Mouse (Mus musculus): ENCODE measurements around the gene Egfl7.

Gene Egfl7

GRCm38 (mm10) chr2:26570034-26570433 is 9.8 kb upstream of the Egfl7 start:
- DNase-seq (ENCODE audit: low read depth, low spot score): peak; percentile 80

- no peak for DNase-seq (ENCODE audit: low read depth, low spot score)
Measured at GRCm38 (mm10) chr2:26571400-26571799, 8.4 kb upstream of the Egfl7 start.

GRCm38 (mm10) chr2:26571826-26572225 is 8.0 kb upstream of the Egfl7 start:
- DNase-seq (ENCODE audit: low read depth, low spot score): no peak

- no peak for DNase-seq (ENCODE audit: low read depth, low spot score)
Measured at GRCm38 (mm10) chr2:26573396-26573795, 6.4 kb upstream of the Egfl7 start.

GRCm38 (mm10) chr2:26573807-26574206 is 6.0 kb upstream of the Egfl7 start:
- DNase-seq (ENCODE audit: low read depth, low spot score): no peak

GRCm38 (mm10) chr2:26574862-26575261 is 5.0 kb upstream of the Egfl7 start:
- DNase-seq (ENCODE audit: low read depth, low spot score): no peak

GRCm38 (mm10) chr2:26575378-26575777 is 4.4 kb upstream of the Egfl7 start:
- DNase-seq (ENCODE audit: low read depth, low spot score): no peak

GRCm38 (mm10) chr2:26575865-26576264 is 3.9 kb upstream of the Egfl7 start:
- DNase-seq (ENCODE audit: low read depth, low spot score): peak; percentile 62

GRCm38 (mm10) chr2:26576462-26576861 is 3.4 kb upstream of the Egfl7 start:
- DNase-seq (ENCODE audit: low read depth, low spot score): peak; percentile 77

GRCm38 (mm10) chr2:26578369-26578768 is 1.4 kb upstream of the Egfl7 start:
- DNase-seq (ENCODE audit: low read depth, low spot score): peak; percentile 61

GRCm38 (mm10) chr2:26580751-26581150 is 937 bp downstream of the Egfl7 start:
- no peak for DNase-seq (ENCODE audit: low read depth, low spot score)

GRCm38 (mm10) chr2:26582203-26582602 is 2.4 kb downstream of the Egfl7 start:
- peak; percentile 82 for DNase-seq (ENCODE audit: low read depth, low spot score)

- no peak for DNase-seq (ENCODE audit: low read depth, low spot score)
Measured at GRCm38 (mm10) chr2:26582741-26583140, 2.9 kb downstream of the Egfl7 start.

GRCm38 (mm10) chr2:26583640-26584039 is 3.8 kb downstream of the Egfl7 start:
- DNase-seq (ENCODE audit: low read depth, low spot score): no peak

- no peak for DNase-seq (ENCODE audit: low read depth, low spot score)
Measured at GRCm38 (mm10) chr2:26585713-26586112, 5.9 kb downstream of the Egfl7 start.

GRCm38 (mm10) chr2:26586294-26587043 is 6.7 kb downstream of the Egfl7 start, which contains the start of gene Gm20532:
TSS of gene Gm20532 (plus strand) at chr2:26586639.
- DNase-seq (ENCODE audit: low read depth, low spot score): peak; percentile 92

GRCm38 (mm10) chr2:26587044-26587405 is 7.2 kb downstream of the Egfl7 start:
- no peak for DNase-seq (ENCODE audit: low read depth, low spot score)

GRCm38 (mm10) chr2:26588573-26588972 is 8.8 kb downstream of the Egfl7 start:
- no peak for DNase-seq (ENCODE audit: low read depth, low spot score)

GRCm38 (mm10) chr2:26589284-26589683 is 9.5 kb downstream of the Egfl7 start:
- DNase-seq (ENCODE audit: low read depth, low spot score): no peak

GRCm38 (mm10) chr2:26590282-26590681 is 10.5 kb downstream of the Egfl7 start:
- no peak for DNase-seq (ENCODE audit: low read depth, low spot score)

GRCm38 (mm10) chr2:26590962-26591361 is 11.1 kb downstream of the Egfl7 start:
- DNase-seq (ENCODE audit: low read depth, low spot score): no peak

GRCm38 (mm10) chr2:26591416-26591815 is 11.6 kb downstream of the Egfl7 start:
- DNase-seq (ENCODE audit: low read depth, low spot score): no peak

GRCm38 (mm10) chr2:26593211-26594021 is 13.6 kb downstream of the Egfl7 start:
- no peak for DNase-seq (ENCODE audit: low read depth, low spot score)
